In genomic region chr13:94139713-94140445, GRCm38 (mm10) we compare ENCODE assay signal across 11 mouse cellular contexts.
DNase-seq lines count a peak whose midpoint lies in the region; ATAC-seq lines count a peak whose summit lies in the region.
"Had no signal": no experiment of that assay in that cellular context is flagged by ENCODE, and none has a peak within 500 bp of the region (broad histone marks: within the 10 kb centered on the region; RNA-seq: fewer than 3 reads in every experiment).

No protein-coding gene starts in this region.

- H3K4me2 ChIP-seq in kidney, embryonic 14.5 days (replicated peaks; ENCODE audit: low read depth, low read length) = no peak overlapping the region
- no peak overlapping the region for H3K4me2 ChIP-seq in limb, embryonic 11.5 days (ENCODE audit: low read depth, severe bottlenecking)
- H3K4me2 ChIP-seq: hindbrain, embryonic 13.5 days; liver, embryonic 11.5 days had no signal

- H3K4me1 ChIP-seq in kidney, embryonic 14.5 days (ENCODE audit: control insufficient read depth, insufficient read depth, low read length) = peaks cover 94% of the 10 kb centered on the region
- peaks cover 62% of the 10 kb centered on the region for H3K4me1 ChIP-seq in limb, embryonic 11.5 days (ENCODE audit: control insufficient read depth, insufficient read depth, low read length)

- no peaks in the 10 kb centered on the region for H3K9me3 ChIP-seq in kidney, embryonic 14.5 days (ENCODE audit: control insufficient read depth, low read length)
- H3K9me3 ChIP-seq in limb, embryonic 11.5 days (ENCODE audit: control insufficient read depth, low read length) = no peaks in the 10 kb centered on the region
- H3K9me3 ChIP-seq: hindbrain, embryonic 13.5 days had no signal

- H3K27me3 ChIP-seq in kidney, embryonic 14.5 days (ENCODE audit: control insufficient read depth, insufficient read depth, low read length) = no peaks in the 10 kb centered on the region
- H3K27me3 ChIP-seq in limb, embryonic 11.5 days (ENCODE audit: control insufficient read depth, insufficient read depth, low read length) = no peaks in the 10 kb centered on the region
- H3K27me3 ChIP-seq: hindbrain, embryonic 13.5 days had no signal

- no peak for ATAC-seq in kidney, embryonic 14.5 days (ENCODE audit: low FRiP score, low TSS enrichment)
- no peak for ATAC-seq in limb, embryonic 11.5 days (ENCODE audit: insufficient number of reproducible peaks, low FRiP score, low TSS enrichment, low read depth)

- DNase-seq in kidney, postnatal 36 days = no peak
- DNase-seq in NIH3T3 (ENCODE audit: low read depth) (peak; percentile 79), MN1 (ENCODE audit: low spot score) (no peak)
- DNase-seq in fibroblast of lung, adult 2 months (ENCODE audit: low read depth) = peak; percentile 78
- DNase-seq in limb, embryonic 11.5 days (ENCODE audit: low spot score) = no peak
- no peak for DNase-seq in cerebellum, postnatal 14 days
- no peak for DNase-seq in thymus, postnatal 0 days (ENCODE audit: low spot score)
- DNase-seq: right cerebral cortex, adult 18-20 months had no signal

- WGBS in kidney, embryonic 14.5 days = 42% methylated on average over 14 of the region's 14 CpGs
- 62% methylated on average over 14 of the region's 14 CpGs for WGBS in limb, embryonic 11.5 days

- H3K27ac ChIP-seq in kidney, embryonic 14.5 days (ENCODE audit: low read depth, low read length) = peak overlapping the region; percentile 74
- peak overlapping the region; percentile 49; the same call in 1 of the 2 replicates for H3K27ac ChIP-seq in limb, embryonic 11.5 days (replicated peaks; ENCODE audit: low read depth, low read length)
- H3K27ac ChIP-seq: hindbrain, embryonic 13.5 days had no signal

- 0 out of 2 replicates have a peak, but pooled peaks cover 6% of the 10 kb centered on the region for H3K36me3 ChIP-seq in kidney, embryonic 14.5 days (ENCODE audit: control insufficient read depth, insufficient read depth, low read length)
- H3K36me3 ChIP-seq in limb, embryonic 11.5 days (ENCODE audit: control insufficient read depth, insufficient read depth, low read length) = no peaks in the 10 kb centered on the region
- H3K36me3 ChIP-seq: hindbrain, embryonic 13.5 days had no signal

- peak overlapping the region; percentile 13; the same call in 1 of the 2 replicates for H3K9ac ChIP-seq in kidney, embryonic 14.5 days (ENCODE audit: low read depth, low read length)
- H3K9ac ChIP-seq in limb, embryonic 11.5 days (ENCODE audit: low read length) = no peak overlapping the region
- H3K9ac ChIP-seq: hindbrain, embryonic 13.5 days had no signal

- H3K4me3 ChIP-seq in kidney, embryonic 14.5 days (ENCODE audit: low read length) = no peak overlapping the region
- H3K4me3 ChIP-seq in limb, embryonic 11.5 days (ENCODE audit: low read depth, low read length) = no peak overlapping the region
- H3K4me3 ChIP-seq: hindbrain, embryonic 13.5 days had no signal

Comparison
In these comparisons a context has a peak if more than half of its experiments do, and no peak if none do; other contexts are left out.
1. DNase-seq: peak in NIH3T3 (single experiment) and fibroblast of lung, adult 2 months (single experiment); none in kidney, postnatal 36 days (0 of 2), limb, embryonic 11.5 days (single experiment), MN1 (single experiment), cerebellum, postnatal 14 days (0 of 2) and thymus, postnatal 0 days (single experiment).